Mouse (Mus musculus) granulocyte monocyte progenitor cell, adult 5-6 weeks (primary cell): ENCODE results near the gene Ears2. TPM values are rescaled to one million over a fixed set of nuclear protein-coding genes. Genes with fewer than 3 reads are reported as not detected.
"Not testable (repeated sequence)": the region's sequence is repeated elsewhere in the genome, so short reads cannot be mapped to it uniquely, and the experiment has no call there.

Experiments
- ATAC-seq: replicated peaks from 2 replicates; pipeline ENCODE4 v1.8.0; 2016; ENCODE audit warnings: mild to moderate bottlenecking, moderate TSS enrichment, inconsistent platforms; ENCODE audit not compliant: poor library complexity, severe bottlenecking
- total RNA-seq, 2 experiments: library from RNA; stranded (forward) in 1 of 2; stranded (reverse) in 1 of 2; fragments of 200-712, 200-1000 nt in 1 of 2; fragments of >200 nt in 1 of 2; fragmentation: Nextera tagmentation in 1 of 2; gene quantifications; 2 replicates each; pipeline ENCODE4 v1.2.3; 2014 to 2017

The Ears2 gene
- 7.0 and 12.1 TPM in 2 replicates for total RNA-seq (2014; fragmentation: Nextera tagmentation)
- 5.8 and 7.2 TPM in 2 replicates for total RNA-seq (2017)

GRCm38 (mm10) chr7:122066945-122067516 lies at the start of gene Ears2, which contains the start of gene Ubfd1:
Gene Ears2, minus strand, starts transcription at chr7:122067263.
Gene Ubfd1, plus strand, starts transcription at chr7:122067175.
- peak; percentile 84 for ATAC-seq

GRCm38 (mm10) chr7:122108206-122108605 lies 41.1 kb upstream of the Ears2 start:
- ATAC-seq = no peak

- ATAC-seq = peak; percentile 99
Measured at GRCm38 (mm10) chr7:122101747-122102244, 34.7 kb upstream of the Ears2 start, which contains the start of gene Ndufab1. Gene Ndufab1, minus strand, starts transcription at chr7:122101886.

GRCm38 (mm10) chr7:122101014-122101746 lies 34.1 kb upstream of the Ears2 start:
- not testable (repeated sequence) for ATAC-seq

GRCm38 (mm10) chr7:122099222-122099621 lies 32.2 kb upstream of the Ears2 start:
- peak; percentile 70 for ATAC-seq

- no peak for ATAC-seq
Measured at GRCm38 (mm10) chr7:122098009-122098408, 30.9 kb upstream of the Ears2 start.

GRCm38 (mm10) chr7:122094564-122095330 lies 27.7 kb upstream of the Ears2 start:
- ATAC-seq = peak; percentile 71

GRCm38 (mm10) chr7:122087195-122087982 lies 20.3 kb upstream of the Ears2 start:
- ATAC-seq = peak; percentile 48

GRCm38 (mm10) chr7:122081071-122081470 lies 14.0 kb upstream of the Ears2 start:
- no peak for ATAC-seq

- ATAC-seq = no peak
Measured at GRCm38 (mm10) chr7:122079798-122080554, 12.9 kb upstream of the Ears2 start.

GRCm38 (mm10) chr7:122074374-122074773 lies 7.3 kb upstream of the Ears2 start:
- ATAC-seq = no peak

GRCm38 (mm10) chr7:122067517-122068381 lies 686 bp upstream of the Ears2 start:
- no peak for ATAC-seq

GRCm38 (mm10) chr7:122066102-122066944 lies 740 bp downstream of the Ears2 start:
- no peak for ATAC-seq

- ATAC-seq = no peak
Measured at GRCm38 (mm10) chr7:122065656-122066055, 1.4 kb downstream of the Ears2 start.

- no peak for ATAC-seq
Measured at GRCm38 (mm10) chr7:122056633-122057032, 10.4 kb downstream of the Ears2 start.

GRCm38 (mm10) chr7:122050834-122051233 lies 16.2 kb downstream of the Ears2 start:
- ATAC-seq = no peak

- ATAC-seq = no peak
Measured at GRCm38 (mm10) chr7:122048191-122048590, 18.9 kb downstream of the Ears2 start.
